Mouse (Mus musculus) embryonic facial prominence, embryonic 10.5 days (tissue): ENCODE measurements around the gene Mboat2. TPM values are rescaled to one million over a fixed set of nuclear protein-coding genes. Genes with fewer than 3 reads are reported as not detected.

Experiments used
- DNase-seq: peaks from one replicate; pipeline ENCODE4 v3.0.0-alpha.2; 2017; ENCODE audit warnings: low spot score
- H3K27ac ChIP-seq: fragments of 300-500 bp; sonication (generic); replicated peaks from 2 replicates; pipeline ENCODE4 v1.5.1; 2016; ENCODE audit warnings: mild to moderate bottlenecking
- H3K27me3 ChIP-seq: fragments of 300-500 bp; sonication (generic); replicated peaks from 2 replicates; pipeline ENCODE4 v1.6.1; 2016; ENCODE audit warnings: low read depth, mild to moderate bottlenecking; ENCODE audit not compliant: poor library complexity, severe bottlenecking
- H3K36me3 ChIP-seq: fragments of 300-500 bp; sonication (generic); replicated peaks from 2 replicates; pipeline ENCODE4 v1.6.1; 2016; ENCODE audit warnings: mild to moderate bottlenecking, moderate library complexity
- H3K4me1 ChIP-seq: fragments of 300-500 bp; sonication (generic); 2 replicates; pipeline ENCODE4 v1.6.1; 2016
- H3K4me3 ChIP-seq: fragments of 300-500 bp; sonication (generic); 2 replicates; pipeline ENCODE4 v1.5.1; 2016; ENCODE audit warnings: mild to moderate bottlenecking, moderate library complexity
- H3K9me3 ChIP-seq: fragments of 300-500 bp; sonication (generic); 2 replicates; pipeline ENCODE4 v1.6.1; 2016; ENCODE audit warnings: mild to moderate bottlenecking
- WGBS: fragments of 180-500 bp; shearing (Covaris S2); methylation state at CpG from one replicate; pipeline ENCODE4 v1.1.7; 2016; 5-methylcytosine and 5-hydroxymethylcytosine counted together
- polyA plus RNA-seq: library from polyadenylated mRNA; unstranded; fragments of >200 nt; fragmentation: Nextera tagmentation; extraction: Ambion mirVana; gene quantifications from 2 replicates; pipeline ENCODE4 v1.2.1, GENCODE M21; 2016

The Mboat2 gene
- polyA plus RNA-seq, 1 experiment from 2014 or later = 45.7 TPM

DNA sequence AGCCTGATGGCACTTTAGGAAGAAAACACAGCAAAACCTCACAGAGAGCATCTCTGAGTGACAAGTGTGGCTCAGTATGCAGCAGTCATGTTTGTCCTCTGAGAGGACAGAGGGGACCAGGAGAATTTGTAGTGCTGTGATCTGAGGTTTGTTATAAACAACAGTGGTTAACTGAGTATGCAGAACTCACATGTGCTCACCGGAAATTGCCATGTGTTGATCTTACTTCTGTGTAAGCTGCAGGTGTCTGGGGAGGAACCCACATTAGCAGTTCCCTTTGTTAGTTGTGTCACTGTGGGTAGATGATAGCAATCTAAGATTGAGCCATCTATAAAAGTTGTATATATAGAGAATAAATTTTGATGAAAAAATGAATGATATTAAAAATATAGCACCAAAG, 179.7 kb downstream of the Mboat2 start:
- no peaks in the 10 kb centered on the region for H3K9me3 ChIP-seq
- no peaks in the 10 kb centered on the region for H3K27me3 ChIP-seq
- no peak overlapping the region for H3K4me3 ChIP-seq
- H3K27ac ChIP-seq = no peak overlapping the region
- 91% methylated on average over 1 of the region's 1 CpGs for WGBS
- H3K4me1 ChIP-seq = peaks cover 3% of the 10 kb centered on the region; the same call in 1 of the 2 replicates
- no peak for DNase-seq
- peaks cover 89% of the 10 kb centered on the region for H3K36me3 ChIP-seq

DNA sequence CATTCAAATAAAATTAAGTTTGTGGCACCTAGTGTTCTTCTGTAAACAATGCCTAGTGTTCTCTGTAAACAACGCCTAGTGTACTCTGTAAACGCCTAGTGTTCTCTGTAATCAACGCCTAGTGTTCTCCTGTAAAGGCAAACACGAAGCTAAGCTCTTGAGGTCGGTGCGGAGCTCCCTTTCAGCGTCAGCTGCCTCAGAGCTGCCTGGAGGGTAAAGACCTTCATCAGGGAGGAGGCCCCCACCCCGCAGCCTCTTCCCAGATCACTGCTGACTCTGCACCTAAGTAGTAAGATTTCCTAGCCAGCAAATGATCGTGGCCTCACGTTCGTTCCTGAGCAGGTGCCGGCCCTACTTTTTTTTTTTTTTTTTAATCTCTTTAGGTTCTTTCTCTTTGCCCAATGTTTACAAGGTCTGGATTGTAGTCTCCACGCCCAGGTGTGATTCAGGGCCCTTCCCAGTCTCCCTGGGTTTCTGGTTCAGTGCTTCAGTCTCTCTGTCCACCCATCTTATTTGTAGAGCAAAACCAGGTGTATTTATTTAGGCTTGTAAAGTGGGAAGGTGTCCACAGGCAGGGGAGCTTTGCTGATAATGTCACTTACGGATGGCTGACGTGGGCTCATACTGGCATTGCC, 181.2 kb downstream of the Mboat2 start:
- Histone ChIP-seq H3K4me1 (peaks cover 3% of the 10 kb centered on the region; the same call in 1 of the 2 replicates), H3K9me3 (no peaks in the 10 kb centered on the region), H3K27ac (no peak overlapping the region), H3K36me3 (peaks cover 89% of the 10 kb centered on the region), H3K27me3 (no peaks in the 10 kb centered on the region), H3K4me3 (no peak overlapping the region)
- DNase-seq = no peak
- WGBS = 73% methylated on average over 15 of the region's 15 CpGs

DNA sequence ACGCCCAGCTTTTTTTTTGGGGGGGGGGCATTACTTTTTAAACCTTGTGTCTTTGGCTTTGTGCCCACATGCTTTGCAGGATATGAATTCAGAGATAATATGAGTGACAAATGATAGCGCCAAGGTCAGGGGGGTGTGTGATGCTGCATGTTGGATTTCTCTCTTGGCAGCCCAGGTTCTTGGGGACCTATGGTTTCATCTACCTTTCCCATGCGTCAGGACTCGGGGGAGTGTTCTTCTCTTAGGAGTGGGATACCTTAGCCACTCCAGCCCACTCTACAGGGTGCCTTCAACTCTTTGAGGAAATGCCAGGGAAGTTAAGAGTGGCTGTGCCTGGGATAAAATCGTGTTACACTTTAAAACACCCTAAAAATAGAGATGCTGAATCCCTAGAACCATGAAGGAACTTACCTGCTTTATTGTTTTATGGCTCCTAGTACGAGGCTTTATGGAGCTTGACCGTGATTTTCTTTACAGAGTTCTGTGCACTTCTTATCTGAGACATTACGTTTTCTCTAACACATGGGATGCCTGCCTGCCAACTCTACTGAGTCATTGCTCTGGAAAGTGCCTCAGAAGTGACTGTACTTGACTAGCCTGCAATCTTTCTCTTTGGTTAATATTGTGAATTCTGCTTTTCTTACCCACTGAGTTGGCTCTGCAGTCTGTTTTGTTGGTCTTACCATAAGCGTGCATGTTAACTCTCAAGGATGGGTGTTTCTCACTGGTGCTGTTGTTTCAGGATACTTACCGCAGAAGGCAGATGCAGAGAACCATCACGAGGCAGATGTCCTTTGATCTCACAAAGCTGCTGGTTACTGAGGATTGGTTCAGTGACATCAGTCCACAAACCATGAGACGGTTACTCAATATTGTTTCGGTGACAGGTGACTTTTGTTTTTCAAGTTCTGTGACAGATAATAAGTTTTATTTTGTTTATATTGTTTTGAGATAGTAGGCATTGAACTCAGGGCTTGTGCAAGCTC, 182.2 kb downstream of the Mboat2 start:
- DNase-seq = no peak
- no peaks in the 10 kb centered on the region for H3K27me3 ChIP-seq
- no peaks in the 10 kb centered on the region for H3K9me3 ChIP-seq
- WGBS = 92% methylated on average over 13 of the region's 13 CpGs
- no peak overlapping the region for H3K4me3 ChIP-seq
- H3K36me3 ChIP-seq = peaks cover 87% of the 10 kb centered on the region
- peaks cover 3% of the 10 kb centered on the region; the same call in 1 of the 2 replicates for H3K4me1 ChIP-seq
- H3K27ac ChIP-seq = no peak overlapping the region

Other genes starting within 250 kb of the Mboat2 start
- gene Klf11, start 179.6 kb upstream of the Mboat2 start, polyA plus RNA-seq = 10.3 and 10.5 TPM in 2 replicates
- 0.16 and 0.53 TPM in 2 replicates for gene Cys1, start 149.1 kb upstream of the Mboat2 start, polyA plus RNA-seq
- gene Rrm2, start 122.6 kb upstream of the Mboat2 start, polyA plus RNA-seq = 640 and 704 TPM in 2 replicates
- gene Kidins220, start 144.0 kb downstream of the Mboat2 start, polyA plus RNA-seq = 18.9 and 19.0 TPM in 2 replicates